Mouse (Mus musculus): ENCODE measurements around the gene Ccdc155.
"Not testable (repeated sequence)": the region's sequence is repeated elsewhere in the genome, so short reads cannot be mapped to it uniquely, and the experiment has no call there.

The Ccdc155 gene

GRCm38 (mm10) chr7:45189600-45189999, 15.1 kb downstream of the Ccdc155 start:
- no peak for DNase-seq

GRCm38 (mm10) chr7:45185921-45186320, 18.8 kb downstream of the Ccdc155 start:
- no peak for DNase-seq

- DNase-seq: no peak
Measured at GRCm38 (mm10) chr7:45183672-45184071, 21.0 kb downstream of the Ccdc155 start.

- no peak for DNase-seq
Measured at GRCm38 (mm10) chr7:45182606-45183005, 22.1 kb downstream of the Ccdc155 start.

GRCm38 (mm10) chr7:45182199-45182601, 22.5 kb downstream of the Ccdc155 start:
- peak; percentile 85 for DNase-seq

GRCm38 (mm10) chr7:45181540-45181939, 23.2 kb downstream of the Ccdc155 start:
- DNase-seq: no peak

- DNase-seq: no peak
Measured at GRCm38 (mm10) chr7:45180896-45181477, 23.7 kb downstream of the Ccdc155 start, which contains the start of gene Pth2. Gene Pth2, plus strand, starts transcription at chr7:45180995.

GRCm38 (mm10) chr7:45179469-45179868, 25.2 kb downstream of the Ccdc155 start, which contains the start of gene Gfy:
Gene Gfy, minus strand, starts transcription at chr7:45179569.
- DNase-seq: no peak

GRCm38 (mm10) chr7:45178550-45178949, 26.1 kb downstream of the Ccdc155 start:
- DNase-seq: no peak

GRCm38 (mm10) chr7:45176356-45176755, 28.3 kb downstream of the Ccdc155 start:
- no peak for DNase-seq

- DNase-seq: no peak
Measured at GRCm38 (mm10) chr7:45175929-45176328, 28.8 kb downstream of the Ccdc155 start.

GRCm38 (mm10) chr7:45175398-45175797, 29.3 kb downstream of the Ccdc155 start:
- DNase-seq: no peak

- no peak for DNase-seq
Measured at GRCm38 (mm10) chr7:45174567-45175280, 30.0 kb downstream of the Ccdc155 start.

GRCm38 (mm10) chr7:45173772-45174171, 30.9 kb downstream of the Ccdc155 start:
- DNase-seq: not testable (repeated sequence)

- DNase-seq: no peak
Measured at GRCm38 (mm10) chr7:45172974-45173373, 31.7 kb downstream of the Ccdc155 start.

- peak; percentile 64 for DNase-seq
Measured at GRCm38 (mm10) chr7:45169495-45169894, 35.2 kb downstream of the Ccdc155 start.

- peak; percentile 65 for DNase-seq
Measured at GRCm38 (mm10) chr7:45168656-45169055, 36.0 kb downstream of the Ccdc155 start.

GRCm38 (mm10) chr7:45167761-45168445, 36.8 kb downstream of the Ccdc155 start:
- peak; percentile 80 for DNase-seq

GRCm38 (mm10) chr7:45166950-45167401, 37.7 kb downstream of the Ccdc155 start:
- DNase-seq: peak; percentile 66

- DNase-seq: no peak
Measured at GRCm38 (mm10) chr7:45165701-45166100, 39.0 kb downstream of the Ccdc155 start.

GRCm38 (mm10) chr7:45164833-45165232, 39.9 kb downstream of the Ccdc155 start:
- peak; percentile 67 for DNase-seq

GRCm38 (mm10) chr7:45163735-45164490, 40.8 kb downstream of the Ccdc155 start, which contains the start of gene Slc17a7:
Gene Slc17a7, plus strand, starts transcription at chr7:45163949.
- peak; percentile 81 for DNase-seq
